Mouse (Mus musculus) left cerebral cortex, postnatal 10 days (tissue): ENCODE data around the gene Sapcd1. TPM values are rescaled to one million over a fixed set of nuclear protein-coding genes. Genes with fewer than 3 reads are reported as not detected.

ENCODE experiments used
- DNase-seq, 2 experiments: peaks; one replicate each; pipeline ENCODE4 v3.0.0; 2021 to 2022; ENCODE audit warnings: low spot score in 2 of 2, mixed read lengths in 1 of 2; ENCODE audit errors: extremely low spot score in 1 of 2
- intact Hi-C: fragments of 180-260 bp; cut with DNase I; formaldehyde crosslinking; loops from one replicate; pipeline ENCODE4 v1.15.1; 2025
- total RNA-seq, 2 experiments: library from RNA; stranded (reverse); gene quantifications; 2 replicates each; pipeline ENCODE4 v1.2.3; 2021

The Sapcd1 gene
- 1 to 10 TPM in 1 of 2 experiments, under 1 TPM in 1; 0.83 to 1.0 TPM for total RNA-seq

DNA sequence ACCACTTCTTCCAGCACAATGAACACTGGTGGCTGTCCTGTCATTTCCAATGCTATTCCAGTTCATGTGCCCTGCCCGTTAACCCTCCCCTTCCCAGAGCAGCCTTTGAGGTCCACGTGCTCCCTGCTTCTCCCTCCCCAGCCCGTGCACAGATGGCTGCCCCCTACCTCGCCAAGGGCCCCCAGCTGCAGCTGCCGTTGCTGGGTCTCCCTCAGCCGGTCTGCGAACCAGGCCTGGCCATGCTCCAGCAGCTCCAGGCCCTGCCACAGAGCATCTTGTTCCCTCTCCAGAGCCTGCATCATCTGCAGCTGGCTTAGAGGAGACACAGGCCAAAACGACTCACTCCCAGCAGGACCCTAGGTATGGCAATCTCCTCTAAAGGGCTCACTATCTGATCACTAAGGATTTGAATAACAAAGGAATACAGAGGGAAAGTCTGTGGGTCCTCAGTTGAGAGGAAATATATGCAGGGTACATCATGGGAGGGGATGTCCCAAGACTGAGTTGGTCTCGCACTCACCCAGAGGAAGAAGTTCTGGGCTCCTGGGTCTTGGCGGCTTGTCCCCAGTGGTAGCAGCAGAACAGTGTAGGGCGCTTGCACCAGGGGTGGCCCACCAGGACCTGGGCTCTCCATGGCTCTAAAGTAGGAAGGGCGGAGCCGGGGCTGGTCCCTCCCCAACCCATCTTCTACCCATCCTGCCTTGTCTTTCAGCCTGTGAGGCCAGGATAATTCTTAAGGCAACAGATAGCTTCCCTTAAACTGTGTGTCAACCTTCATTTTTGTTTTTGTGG, at the start of gene Sapcd1:
Gene Sapcd1, minus strand, starts transcription at position 740 of the 792 bp plus-strand sequence.
- peak in 1 of 2 experiments; percentile 80 for DNase-seq
- intact Hi-C loops = no loop called here

DNA sequence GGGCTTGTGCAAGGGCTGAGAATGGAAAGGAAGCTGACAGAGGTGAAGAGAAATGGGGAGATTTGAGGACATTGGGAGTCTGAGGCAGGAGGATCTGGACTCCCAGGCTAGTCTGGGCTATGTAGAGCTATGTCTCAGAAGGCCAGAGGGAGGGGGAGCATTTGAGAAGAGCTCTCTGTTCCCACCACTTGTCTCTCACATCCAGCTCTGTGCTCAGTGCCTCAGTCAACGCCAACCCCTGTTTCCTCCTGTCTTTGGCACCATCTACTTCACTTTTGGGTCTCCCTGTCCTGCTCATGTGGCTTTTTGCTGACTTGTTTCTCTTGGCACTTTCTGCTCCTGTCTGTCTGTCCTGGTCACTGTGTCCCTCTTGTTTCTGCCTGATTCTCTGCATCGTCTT, 49.5 kb upstream of the Sapcd1 start:
- DNase-seq = no peak

GRCm38 (mm10) chr17:35076507-35077176, 48.8 kb upstream of the Sapcd1 start, which contains the start of gene Ly6g6e:
Ly6g6e (plus strand) TSS chr17:35076902.
- DNase-seq = no peak
- intact Hi-C loops = no loop called here

More for the DNA sequence above, 49.5 kb upstream of the Sapcd1 start:
- intact Hi-C loops = no loop called here

DNA sequence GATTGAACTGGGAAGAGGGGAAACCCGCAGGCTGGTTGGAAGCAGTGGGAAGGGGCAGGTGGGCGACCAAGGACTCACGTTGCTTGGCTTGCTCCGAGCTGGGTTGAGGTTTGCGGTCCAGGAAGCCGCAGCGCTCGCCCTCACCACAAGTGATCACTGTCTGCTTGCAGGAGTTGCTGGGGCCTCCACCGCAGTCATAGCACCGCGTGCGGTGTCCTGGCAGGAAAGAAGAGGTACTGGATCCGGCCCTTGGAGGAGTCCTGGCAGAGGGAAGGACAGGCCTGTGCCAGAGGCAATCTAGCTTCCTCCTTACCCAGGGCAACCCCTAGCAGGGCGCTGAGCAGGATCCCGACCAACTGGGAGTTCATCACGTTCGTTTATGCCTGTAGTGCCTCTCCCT, 46.3 kb upstream of the Sapcd1 start:
- intact Hi-C loops = no loop called here
- no peak for DNase-seq

DNA sequence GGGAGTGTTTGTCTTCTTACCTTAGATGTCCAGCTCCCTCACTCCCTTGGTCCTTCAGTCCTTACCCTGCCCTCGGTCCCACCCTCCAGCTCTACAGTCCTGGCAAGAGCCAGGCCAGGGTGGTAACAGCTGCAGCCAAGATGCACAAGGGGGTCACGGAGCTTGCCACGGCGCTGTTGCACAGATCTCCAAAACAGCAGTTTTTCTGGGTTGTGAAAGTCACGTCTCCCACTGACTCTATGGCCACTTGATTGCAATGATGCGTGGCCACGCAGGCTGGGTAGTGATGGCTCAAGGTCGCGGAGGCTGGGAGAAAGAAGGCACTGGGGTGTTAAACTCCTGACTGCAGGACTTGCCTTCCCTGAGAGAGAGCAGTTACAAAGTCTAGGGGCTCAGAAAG, 43.6 kb upstream of the Sapcd1 start:
- intact Hi-C loops = no loop called here
- DNase-seq = no peak

GRCm38 (mm10) chr17:35070556-35071229, 42.9 kb upstream of the Sapcd1 start:
- intact Hi-C loops = no loop called here
- DNase-seq = no peak

- intact Hi-C loops = no loop called here
- no peak for DNase-seq
Observed at GRCm38 (mm10) chr17:35068213-35068914, 40.5 kb upstream of the Sapcd1 start.

DNA sequence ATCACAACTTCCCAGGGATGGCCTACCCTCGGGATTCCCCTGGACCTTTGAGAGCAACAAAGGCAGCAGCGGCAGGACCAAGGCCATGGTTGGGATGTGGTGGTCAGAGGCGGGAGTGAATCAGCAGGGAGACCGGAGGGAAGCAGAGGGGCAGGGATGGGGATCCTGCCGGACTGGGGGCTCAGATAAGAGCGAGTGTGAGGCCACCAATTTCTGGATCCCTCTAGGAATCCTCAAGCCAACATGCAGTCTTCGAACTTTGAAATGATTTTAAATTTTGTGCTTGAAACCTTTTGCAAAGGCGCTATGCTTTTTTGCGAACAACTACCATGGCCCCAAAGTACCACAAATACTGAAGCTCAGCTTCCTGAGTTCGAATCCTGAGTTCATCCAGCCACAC, 38.3 kb upstream of the Sapcd1 start, which contains the start of gene Mpig6b:
Gene Mpig6b, minus strand, starts transcription at position 101 of the 400 bp plus-strand sequence.
- DNase-seq = no peak
- intact Hi-C loops = no loop called here

DNA sequence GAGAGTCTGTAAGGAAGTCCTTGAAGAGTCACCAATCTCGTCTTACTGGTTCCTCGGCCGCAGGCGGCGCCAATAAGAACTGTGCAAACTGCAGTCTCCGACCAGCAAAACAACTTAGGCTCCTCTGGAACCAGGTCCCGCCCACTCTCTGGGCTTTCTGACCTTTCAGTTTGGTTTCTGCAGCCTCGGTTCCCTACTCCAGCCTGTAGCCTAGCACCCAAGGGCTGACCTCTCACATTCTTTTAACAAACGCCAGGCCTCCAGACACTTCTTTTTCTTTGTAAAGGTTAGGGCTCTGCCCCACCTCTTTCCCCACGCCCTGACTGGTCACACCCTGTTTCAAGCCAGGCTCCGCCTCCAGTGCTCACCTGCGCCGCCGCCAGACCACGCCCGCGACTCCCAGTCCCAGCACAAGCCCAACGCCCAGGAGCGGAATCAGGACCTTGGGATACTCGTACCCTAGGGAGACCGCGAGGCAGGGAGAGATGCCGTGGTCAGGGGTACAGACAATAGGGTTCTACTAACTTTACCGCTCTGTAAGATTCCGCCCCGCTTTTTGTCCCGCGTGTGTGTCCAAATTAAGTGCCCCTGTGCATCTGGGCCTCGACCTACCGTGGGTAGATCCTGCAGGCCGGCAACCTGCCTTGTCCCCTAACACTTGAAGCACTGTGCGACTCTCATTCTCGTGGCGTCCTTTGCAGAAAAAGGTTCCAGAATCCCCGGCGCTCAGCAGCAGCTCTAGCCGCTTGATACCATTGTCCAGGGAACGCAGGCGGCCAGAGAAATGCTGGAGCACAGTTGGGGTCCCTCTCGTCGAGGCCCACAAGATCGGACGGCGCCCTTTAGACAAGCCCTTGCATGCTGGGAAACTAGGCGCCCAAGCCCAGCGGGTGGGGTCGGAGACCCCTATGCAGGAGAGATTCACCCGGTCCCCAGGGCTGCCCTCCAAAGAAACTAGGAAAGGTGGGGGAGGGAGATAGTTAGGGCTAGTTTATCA, 37.4 kb upstream of the Sapcd1 start, which contains the start of gene Ly6g6c:
Gene Ly6g6c, plus strand, starts transcription at position 438 of the 997 bp plus-strand sequence.
- intact Hi-C loops = no loop called here

DNA sequence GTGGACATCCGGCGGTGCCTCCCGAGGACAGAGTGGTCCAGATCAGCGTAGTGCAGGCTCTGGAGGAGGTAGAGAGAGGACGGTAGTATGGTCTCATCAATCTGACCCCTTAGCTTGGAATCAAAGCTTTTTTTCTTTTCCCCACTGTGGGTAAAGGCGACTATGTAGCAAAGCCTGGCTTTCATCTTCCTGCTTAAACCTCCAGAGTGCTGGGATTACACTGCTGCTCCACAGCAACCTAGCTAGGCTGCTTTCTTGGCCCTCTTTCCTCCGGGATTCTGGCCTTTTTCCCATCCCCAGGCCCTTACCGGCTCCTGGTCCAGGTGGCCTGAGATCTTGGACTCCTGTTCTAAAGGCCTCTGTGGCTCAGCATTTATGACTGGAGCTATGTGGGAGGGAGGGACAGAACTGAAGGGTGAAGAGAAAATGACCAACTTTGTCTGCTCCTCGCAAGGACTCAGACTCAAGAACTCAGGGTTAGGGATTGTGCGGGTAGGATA, 36.6 kb upstream of the Sapcd1 start:
- DNase-seq = no peak
- intact Hi-C loops = no loop called here

More for the DNA sequence above, 37.4 kb upstream of the Sapcd1 start, which contains the start of gene Ly6g6c:
- DNase-seq = peak in 1 of 2 experiments; percentile 59

- no peak for DNase-seq
- intact Hi-C loops = no loop called here
Observed at GRCm38 (mm10) chr17:35063466-35063865, 35.6 kb upstream of the Sapcd1 start.

GRCm38 (mm10) chr17:35061299-35061698, 33.5 kb upstream of the Sapcd1 start:
- no peak for DNase-seq
- intact Hi-C loops = no loop called here

GRCm38 (mm10) chr17:35060737-35061297, 33.0 kb upstream of the Sapcd1 start:
- no peak for DNase-seq
- intact Hi-C loops = no loop called here

GRCm38 (mm10) chr17:35060071-35060470, 32.3 kb upstream of the Sapcd1 start:
- DNase-seq = no peak
- intact Hi-C loops = no loop called here

GRCm38 (mm10) chr17:35058911-35059892, 31.4 kb upstream of the Sapcd1 start, which contains the start of gene Ddah2:
Ddah2 (plus strand) TSS chr17:35059035.
- intact Hi-C loops = loop anchor here (5.0 kb wide), 1 partner anchor 37 kb away; no protein-coding TSS in a partner anchor
- peak; percentile 74 to 94 for DNase-seq

- intact Hi-C loops = loop anchor here (5.0 kb wide), 1 partner anchor 36 kb away; no protein-coding TSS in a partner anchor
Observed at GRCm38 (mm10) chr17:35058316-35058715, 30.5 kb upstream of the Sapcd1 start.

More at GRCm38 (mm10) chr17:35058316-35058715, 30.5 kb upstream of the Sapcd1 start:
- DNase-seq = no peak
